Mouse (Mus musculus) erythroblast, embryonic 14.5 days (primary cell): Measurements from ENCODE around the gene Fbxo47.

Source experiments
- GATA1 ChIP-seq: IDR thresholded peaks from 2 replicates; pipeline ENCODE4 v1.6.1; 2012; ENCODE audit warnings: low read length, inconsistent platforms, mixed read lengths
- TAL1 ChIP-seq: IDR thresholded peaks from 3 replicates; pipeline ENCODE4 v1.6.1; 2012; ENCODE audit warnings: low read length, inconsistent platforms, mixed read lengths

DNA sequence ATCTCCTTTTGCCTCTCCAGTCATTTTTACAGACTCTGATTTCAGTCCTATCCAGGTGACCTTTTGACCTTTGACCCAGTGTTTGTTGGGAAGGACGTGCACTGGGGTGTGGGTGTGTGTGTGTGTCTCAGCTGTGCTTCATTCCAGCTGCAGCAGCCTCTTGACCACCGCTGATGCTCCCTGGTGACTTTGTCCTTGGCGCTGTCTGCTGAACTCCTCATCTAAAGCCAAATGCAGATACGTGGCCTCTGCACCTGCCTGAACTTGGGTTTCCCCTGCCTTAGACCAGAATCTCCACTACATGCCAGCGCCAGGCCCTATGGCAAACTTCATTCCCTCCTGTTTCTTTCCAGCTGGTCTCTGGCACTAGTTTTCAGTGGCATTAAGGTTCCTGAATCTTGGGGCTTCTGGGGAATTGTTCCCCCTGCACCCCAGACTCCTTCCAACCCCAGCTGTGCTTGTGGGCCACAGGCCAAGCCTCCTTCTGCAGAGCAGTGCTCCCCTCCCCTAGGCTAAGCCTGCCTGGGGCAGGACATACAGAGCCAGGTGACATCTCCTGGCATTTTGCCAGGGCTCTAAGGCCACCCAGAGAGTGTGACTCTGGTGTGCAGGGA lies 75.2 kb downstream of the Fbxo47 start:
- TF ChIP-seq GATA1: no peak
- no peak for TF ChIP-seq TAL1
